Mouse (Mus musculus) skeletal muscle tissue, adult 2 months (tissue): ENCODE data around the gene Pde4b.
"Not testable (repeated sequence)": the region's sequence is repeated elsewhere in the genome, so short reads cannot be mapped to it uniquely, and the experiment has no call there.

Experiments used
- DNase-seq: peaks from one replicate; pipeline ENCODE4 v3.0.0-alpha.2; 2012; ENCODE audit warnings: low read depth, low spot score

Pde4b gene

DNA sequence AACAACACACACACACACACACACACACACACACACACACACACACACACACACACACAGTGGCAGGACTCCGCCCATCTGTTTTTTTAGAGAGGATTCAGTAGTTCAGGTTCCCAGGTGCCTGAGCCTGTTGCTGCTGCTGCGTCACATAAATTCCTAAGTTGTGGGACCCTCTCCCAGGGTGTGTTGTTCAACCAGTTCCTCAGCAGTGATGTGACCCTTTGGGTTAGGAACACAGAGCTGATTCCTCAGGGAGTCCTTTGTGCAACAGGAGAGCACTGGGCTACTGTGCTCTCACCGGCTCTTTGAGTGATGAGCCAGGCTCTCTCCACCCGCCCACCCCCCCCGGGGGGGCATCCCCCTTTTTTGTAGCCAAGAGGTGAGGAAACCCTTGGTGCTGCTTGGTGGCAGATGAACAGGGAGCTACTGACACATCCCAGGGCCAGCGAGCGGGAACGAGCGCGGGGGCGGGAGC lies at the start of gene Pde4b:
Gene Pde4b (plus strand): TSS at position 453 of the 475 bp plus-strand sequence.
- no peak for DNase-seq

DNA sequence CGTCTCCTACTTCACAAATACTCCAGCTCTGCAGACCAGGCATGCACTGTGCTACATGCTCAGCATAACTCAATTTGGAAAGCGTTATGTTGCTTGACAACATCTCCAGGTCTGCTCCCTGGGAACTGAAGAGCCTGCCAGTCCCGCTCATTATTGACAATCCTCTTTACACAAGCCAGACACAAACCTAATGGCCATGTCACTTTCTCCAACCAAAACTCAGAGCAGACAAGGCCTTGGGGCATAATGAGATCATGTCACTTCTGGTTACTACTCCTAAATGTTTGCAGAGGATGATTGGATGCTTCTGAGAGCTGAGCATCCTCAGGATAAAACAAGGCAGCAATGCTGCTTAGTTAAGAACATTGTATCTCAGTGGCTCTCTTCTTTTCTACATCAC lies 47.2 kb upstream of the Pde4b start:
- no peak for DNase-seq

DNA sequence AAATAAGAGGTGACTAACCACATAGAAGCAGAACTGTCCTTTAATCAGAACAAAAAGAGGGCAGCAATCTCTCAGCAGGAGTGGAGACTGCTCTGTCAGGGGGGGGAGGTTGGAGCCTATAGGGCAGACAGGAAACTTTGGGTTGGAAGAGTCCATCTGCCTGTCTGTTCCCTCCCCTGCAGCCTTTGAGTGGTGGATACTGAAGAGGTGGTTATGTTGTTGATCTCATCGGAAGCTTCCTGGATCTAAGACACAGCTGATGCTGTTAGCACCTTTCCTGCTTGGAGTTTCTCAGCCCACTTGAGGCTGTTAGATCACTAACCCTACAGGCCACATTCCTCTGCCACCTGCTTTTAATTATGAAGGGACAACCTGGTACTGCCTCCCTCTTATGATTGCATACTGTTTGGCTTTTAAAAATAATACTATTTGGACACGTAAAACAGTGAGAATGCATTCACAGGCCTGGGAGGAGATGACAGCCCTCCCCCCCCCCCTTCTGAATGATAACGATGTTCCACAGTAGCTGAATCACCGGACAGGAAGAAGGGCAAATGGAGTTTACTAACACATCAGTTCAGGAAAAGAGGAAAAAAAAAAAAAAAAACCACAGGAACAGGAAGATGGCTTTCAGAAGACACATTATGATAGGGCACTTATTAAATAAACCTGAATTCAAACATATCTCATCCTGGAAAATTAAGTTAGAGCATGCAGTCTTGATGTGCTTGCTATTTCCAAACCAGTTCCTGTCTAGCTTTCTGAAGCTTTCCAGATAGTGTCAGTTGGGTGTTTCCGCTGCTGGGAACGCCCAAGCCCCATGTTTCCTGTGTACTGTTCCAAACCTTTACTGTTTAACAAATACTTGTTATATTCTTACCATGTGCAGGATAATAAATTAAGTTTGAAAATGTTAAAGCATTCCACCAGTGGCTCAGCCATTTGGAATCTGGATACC lies 41.9 kb upstream of the Pde4b start:
- no peak for DNase-seq

DNA sequence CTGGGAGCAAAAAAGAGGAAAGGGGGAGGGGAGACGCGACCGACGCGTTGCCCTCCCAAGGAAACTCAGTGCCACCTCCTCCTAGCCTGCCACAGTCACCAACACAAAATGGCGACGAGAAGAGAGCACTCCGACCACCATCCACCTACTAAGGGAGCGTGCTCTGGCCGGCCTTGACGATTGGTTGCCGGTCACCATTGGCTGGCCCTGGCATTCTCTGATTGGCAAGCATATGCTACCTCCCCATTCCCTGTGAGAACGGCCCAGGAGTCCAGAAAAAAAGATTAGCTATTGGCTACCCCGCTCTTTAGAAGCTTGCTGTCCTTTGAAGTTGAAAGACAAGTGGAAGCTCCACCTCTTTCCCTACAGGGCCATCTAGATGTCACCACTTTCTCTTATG lies 38.0 kb upstream of the Pde4b start:
- not testable (repeated sequence) for DNase-seq

DNA sequence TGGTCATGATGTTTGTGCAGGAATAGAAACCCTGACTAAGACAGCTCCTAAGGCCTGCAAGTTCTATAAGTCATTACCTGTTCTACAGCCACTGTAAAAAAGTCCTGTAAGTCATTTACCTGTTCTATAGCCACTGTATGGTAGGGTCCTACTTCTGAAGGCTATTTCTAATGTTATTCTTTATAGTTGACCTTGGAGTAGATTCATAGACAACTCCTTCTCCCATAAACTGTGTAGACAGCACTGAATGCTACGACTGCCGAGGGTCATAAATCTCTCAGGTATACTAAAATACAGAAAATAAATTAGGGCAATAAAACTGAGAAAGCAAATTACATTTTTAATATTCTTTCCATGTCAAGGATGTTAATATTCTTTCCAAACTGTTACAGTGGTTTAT lies 26.0 kb upstream of the Pde4b start:
- no peak for DNase-seq

DNA sequence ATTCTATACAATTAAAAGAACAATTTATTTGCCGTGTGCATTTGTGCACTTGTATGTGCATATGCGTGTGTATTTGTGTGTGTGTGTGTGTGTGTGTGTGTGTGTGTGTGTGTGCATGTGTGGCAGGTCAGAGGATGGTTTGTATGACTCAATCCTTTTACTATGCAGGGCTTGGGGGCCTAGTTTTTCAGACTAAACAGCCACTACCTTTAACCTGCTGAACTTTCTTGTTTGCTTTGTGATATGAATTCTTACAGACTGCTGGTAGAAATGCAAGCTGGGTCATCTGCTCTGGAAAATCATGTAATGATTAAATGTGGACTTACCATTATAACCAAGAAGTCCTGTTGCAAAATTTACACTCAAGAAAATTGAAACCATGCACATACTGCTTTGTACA lies 18.0 kb upstream of the Pde4b start:
- no peak for DNase-seq

DNA sequence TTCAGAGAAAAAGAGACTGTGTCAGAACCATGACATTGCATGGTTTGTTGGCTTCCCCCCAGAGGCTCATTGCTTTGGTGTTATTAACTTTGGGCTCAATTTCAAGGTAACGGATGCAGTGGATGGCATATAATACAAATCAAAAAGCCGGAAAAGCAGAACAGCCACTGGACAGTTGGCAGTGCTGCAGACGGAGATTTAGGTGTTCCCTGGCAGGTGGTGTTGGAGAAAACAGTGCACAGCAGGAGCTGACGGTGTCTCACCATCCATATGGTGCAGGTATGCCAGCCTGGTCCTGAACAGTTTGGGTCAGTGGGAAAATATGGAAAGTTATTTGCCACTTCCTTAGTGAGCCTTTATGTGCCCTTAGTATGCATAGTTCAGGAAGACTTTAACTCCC lies 1.0 kb upstream of the Pde4b start:
- no peak for DNase-seq

DNA sequence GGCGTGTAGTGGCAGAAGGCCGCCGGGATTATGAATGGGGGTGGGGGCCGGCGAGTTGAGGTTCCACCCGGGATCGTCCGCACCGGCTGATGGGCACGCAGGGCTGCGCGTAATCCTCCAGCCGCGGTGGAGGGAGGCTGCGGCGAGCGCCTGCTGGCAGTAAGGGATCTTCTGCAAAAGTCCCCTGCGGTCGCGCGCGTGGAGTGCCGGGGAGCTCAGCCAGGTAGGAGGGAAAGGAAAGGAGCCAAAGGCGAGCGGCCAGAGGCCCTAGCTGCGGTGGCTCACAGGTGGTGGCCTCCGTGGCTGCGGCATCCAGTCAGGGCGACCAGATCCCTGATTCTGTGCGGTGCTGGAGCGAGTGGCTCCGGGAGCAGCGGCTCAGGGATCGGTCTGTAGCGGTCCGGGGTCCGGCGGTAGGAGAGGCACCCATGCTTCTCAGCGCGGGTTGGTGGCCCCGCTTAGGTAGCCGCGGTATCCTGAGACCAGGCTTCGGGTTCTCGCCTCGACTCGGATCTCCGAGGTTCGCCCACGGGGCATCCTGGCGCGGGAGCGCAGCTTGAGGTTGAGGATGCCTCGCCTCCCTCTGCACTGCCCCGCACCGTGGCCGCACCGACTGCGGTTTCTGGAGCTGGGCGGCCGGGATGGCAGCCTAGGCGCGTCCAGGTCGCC lies 357 bp downstream of the Pde4b start:
- no peak for DNase-seq

DNA sequence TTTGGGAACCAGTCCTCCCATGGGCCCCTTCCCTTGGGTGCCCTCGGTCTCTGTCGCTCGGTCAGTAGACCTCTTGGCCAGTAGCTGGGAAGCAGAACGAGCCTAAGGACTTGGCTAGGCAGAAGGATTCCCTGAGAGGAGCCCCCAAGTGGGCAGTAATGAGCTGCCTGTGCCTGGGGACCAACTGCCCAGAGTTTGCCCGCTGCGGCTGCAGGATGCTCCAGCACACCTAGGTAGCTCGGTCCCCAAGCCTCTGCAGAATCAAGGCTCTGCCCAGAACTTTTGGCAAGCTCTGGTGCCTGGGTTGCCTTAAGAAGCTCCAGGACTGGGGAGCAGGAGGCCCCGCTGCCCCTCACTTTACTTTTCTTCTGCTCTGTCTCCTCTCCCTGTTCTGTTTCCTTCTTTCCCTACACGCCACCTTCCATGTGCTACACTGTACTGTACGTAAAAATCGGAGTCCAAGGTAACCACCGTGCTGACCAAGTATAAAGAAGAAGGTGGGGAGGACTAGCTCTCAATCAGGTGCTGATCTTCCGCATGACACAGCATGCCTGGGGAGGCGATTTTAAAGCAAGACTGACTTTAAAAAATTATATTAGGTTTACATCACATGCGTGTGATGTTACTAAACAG lies 1.0 kb downstream of the Pde4b start:
- no peak for DNase-seq

DNA sequence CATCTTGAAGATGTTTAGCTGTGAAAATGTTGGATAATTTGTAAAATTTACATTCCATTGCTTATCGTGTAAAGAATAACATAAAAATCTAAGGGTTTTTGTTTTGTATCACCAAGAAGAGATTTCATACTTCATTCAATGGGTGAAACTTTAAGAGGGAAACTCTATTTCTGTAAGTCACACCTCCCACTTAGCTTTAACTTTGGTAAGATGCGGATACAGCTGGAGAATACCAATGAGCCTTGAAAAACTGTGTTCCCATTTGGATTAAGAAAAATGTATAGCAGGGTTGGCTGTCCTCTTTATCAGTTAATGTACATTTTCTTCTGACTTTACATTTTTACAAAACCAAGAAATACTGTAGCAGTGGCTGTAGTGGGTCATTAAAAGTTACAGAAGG lies 8.5 kb downstream of the Pde4b start:
- DNase-seq, result no peak

DNA sequence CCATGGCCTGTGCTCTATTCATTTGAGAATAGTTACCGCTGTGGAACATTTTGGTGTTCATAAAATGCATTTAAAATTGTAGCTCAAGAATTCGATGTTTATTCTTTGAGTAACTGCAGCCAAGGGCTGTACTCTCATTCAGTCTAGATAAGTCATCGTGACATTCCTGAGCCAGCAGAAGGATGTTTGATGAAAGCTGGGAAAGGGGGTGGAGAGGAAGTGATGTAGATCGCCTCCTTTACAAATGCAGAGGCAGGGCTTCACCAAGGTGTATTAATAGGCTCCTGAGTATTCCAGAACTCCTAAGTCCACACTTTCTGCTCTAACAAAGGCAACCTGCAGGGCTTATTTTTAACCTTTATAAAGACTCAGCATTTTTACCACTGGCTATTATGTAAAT lies 14.9 kb downstream of the Pde4b start:
- no peak for DNase-seq

DNA sequence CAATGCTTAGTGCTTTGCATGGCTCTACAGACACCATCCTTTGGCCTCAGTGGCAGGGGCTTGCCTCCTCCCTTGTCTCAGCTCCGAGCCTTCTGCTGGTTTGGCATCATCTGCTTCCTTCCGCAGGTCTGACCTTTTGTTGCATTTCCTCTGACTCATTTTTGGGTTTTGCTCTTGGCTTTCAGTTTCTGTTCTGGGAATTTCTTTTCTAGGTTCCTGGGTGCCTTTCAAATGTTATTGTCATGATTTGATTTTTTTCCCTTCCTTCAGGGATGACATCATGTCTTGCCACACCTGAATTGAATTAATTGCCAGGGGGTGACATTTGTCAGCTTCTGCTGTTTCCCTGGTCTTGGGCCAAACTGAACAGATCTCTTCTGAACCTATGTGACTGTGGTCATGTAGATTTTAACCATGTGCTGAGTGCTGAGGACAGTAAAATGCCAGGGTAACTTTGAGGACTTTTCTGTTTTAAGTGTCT lies 17.2 kb downstream of the Pde4b start:
- no peak for DNase-seq

DNA sequence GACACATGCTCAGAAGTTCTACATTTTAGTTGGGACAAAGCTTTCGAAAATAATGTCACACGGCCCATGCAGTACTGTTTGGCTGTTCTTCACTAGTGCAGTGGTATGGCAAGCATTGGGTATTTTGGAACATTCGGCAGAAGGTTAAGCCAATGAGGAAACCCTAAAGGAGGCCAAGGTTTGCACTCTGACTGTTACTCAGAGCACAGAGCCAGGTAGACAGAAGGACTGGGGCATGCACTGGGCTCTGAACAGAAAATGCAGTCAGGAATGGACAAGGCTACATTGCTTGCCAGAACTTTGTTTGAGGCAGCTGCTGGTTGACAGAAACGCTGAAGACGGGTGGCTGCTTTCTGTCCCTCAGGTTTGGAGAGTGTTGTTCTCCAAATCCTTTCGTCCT lies 19.4 kb downstream of the Pde4b start:
- DNase-seq, result no peak

DNA sequence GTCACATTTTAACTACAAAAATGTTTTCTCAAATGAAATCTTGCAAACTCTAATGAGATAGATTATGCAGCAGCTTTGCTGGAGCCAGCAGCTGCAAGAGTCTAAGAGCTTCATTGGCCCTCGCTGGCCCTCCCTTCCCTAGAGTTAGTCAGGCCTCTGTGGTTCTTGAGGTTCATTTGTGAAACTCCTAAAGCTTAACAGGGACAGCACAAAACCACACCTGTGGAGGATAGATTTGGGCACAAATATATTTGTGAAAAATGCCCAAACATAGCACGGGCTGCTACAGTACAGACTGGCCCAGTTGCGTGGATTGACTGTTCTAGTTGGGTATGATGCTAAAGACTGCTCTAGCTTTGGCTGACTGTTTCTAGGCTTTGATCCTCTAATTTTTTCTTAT lies 32.1 kb downstream of the Pde4b start:
- DNase-seq, result no peak

DNA sequence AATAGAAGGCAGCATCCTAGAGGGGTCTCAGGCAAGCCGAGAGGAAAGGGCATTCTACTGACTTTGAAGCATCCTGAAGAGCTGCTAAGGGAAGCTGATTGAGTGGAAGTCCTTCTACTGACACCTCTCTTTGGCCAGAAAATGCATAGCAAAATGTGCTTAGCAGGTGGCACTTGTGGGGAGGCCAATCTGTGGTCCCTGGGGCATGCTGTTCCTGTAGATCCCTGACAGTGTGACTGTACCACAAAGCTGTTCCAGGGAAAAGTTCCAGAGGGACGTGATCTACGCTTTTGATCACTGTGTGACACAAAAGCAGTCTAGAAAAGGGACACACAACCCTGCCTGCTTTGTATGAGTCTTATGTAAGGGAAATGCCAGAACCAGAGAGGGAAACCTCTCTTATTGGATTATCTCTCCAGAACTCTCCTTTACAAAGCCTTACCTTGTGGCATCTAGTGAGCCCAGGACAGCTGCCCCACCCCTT lies 49.1 kb downstream of the Pde4b start:
- no peak for DNase-seq

DNA sequence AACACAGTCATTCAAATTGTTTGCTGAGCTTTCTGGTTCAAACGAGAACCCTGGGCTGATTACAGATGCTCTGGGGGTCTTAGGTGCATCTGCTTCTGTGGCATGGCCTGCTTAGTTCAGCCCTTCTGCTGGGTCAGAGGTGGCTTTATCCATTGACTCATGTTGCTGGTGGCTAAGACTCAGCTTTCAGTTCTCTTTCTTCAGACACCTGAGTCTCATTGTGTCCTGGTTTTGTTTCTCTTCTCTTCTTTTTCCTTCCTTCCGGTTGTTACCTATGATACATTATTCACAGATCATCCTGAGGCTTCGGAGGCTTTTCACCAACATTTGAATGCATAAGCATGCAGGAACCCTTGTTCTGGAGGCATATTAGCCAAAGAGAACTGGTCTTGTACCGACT lies 51.0 kb downstream of the Pde4b start:
- no peak for DNase-seq

DNA sequence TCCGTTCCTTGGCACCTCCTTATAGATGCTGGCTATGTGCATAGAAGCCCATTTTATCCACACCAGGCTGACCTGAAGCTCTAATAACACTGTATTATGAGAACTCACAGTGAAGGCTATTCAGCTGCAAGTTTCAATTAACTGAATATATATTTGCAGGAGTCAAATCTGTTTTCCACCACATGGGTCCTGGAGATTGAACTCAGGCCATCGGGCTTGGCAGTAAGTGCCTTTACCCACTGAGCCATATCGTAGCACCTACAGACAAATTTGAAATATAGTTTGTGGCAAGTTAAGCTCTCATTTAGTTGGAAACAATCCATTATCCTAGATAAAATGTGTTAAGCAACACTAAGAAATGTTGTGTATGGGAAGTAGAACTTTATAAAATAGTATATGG lies 53.9 kb downstream of the Pde4b start:
- DNase-seq, result no peak

DNA sequence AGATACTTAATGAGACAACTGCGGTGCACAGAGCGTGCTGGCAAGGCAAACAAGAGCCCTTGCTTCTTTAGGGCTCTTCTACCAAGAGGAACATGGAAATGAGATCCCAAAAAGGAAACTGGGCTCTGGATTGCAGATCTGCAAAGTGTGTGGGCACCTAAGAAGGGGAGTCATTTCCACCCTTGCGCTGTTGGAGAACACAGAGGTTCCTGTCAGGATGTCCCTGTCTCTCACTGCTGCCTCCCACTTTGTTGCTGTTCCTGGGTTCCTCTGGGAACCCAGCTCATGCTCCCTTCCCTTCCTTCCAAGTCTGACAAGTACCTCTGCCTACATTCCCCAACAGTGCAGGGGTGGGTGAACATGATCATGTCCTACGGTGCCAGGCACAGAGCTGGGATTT lies 61.4 kb downstream of the Pde4b start:
- DNase-seq, result no peak

DNA sequence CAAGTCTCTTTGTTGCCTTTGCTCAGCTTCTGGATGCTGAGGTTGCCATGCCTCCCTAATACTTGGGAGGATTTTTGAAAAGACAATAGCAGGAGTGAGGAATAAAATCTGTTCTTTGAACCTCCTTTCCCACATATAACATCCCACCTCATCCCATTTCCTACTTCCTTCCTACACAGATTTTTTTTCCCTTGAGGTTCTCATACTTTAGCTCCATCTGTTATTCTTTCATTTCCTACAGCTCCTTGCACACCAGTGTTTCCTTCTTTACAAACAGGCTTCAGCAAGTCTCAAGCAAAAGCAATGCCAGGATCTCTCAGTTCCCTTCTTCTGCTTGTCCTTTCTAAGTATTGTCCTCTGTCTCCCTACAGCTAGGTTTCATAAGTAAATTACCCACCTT lies 71.8 kb downstream of the Pde4b start:
- DNase-seq, result no peak

DNA sequence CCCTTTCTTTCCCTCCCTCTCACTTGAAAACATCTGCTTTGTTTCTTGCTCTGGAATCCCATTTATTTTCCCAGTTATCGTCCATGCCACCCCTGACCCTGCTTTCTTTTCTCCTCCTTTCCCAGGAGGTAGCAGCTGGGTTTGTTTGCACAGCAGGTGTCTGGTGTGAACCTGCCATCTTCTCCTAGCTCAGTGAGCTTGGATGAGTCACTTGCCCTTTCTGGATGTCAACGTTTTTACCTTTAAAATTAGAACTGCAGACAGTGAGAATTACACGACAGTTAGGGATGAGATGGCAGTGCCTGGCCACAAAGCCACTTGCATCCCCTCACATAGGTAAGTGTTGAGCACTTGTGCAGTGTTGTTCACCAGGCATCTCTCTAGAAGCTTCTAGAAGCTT lies 84.3 kb downstream of the Pde4b start:
- no peak for DNase-seq

DNA sequence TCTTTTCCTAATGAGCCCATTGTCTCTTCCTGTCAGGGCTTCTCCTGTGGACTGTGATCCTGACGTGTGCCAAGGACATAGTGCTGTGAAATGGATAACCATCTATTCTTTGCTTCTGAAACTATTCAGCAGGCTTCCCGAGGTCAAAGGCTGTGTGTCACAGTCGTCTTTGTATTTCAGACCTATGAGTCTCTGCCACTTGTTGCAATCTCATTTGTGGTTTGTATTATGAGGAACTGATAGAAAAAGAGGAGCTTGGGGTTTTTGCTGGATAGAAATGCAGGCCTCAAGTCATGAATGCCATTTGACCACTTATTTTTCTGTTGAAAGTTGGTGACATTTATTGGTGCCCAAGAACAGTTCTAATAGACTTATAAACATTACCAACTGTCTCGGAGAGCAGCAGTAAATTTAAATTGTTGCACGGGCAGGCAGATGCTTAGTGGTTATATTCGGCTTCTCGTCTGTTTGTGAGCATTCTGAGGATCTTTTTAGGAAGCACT lies 85.4 kb downstream of the Pde4b start:
- no peak for DNase-seq

DNA sequence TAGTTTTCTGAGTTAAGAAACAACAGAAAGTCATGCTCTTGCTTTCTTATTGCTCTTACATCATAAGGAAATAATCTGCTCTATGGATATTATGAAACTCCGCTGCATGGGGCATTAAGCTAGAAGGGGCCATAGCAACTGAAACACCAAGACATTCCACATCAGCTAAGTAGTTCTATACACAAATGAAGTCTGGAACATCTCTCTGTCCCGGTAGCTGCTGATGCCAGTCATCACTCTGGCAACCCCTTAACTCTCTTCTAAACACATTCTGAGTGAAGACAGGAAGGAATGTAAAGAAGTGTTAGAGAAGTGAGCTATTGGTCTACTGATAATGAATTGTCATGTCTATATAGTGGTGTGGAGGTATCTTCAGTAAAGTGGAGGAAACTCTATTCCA lies 88.6 kb downstream of the Pde4b start:
- no peak for DNase-seq
